Mouse (Mus musculus): ENCODE measurements at regions not wholly inside any gene's neighbourhood (a gene's known extent, or its start where the extent isn't known, plus 50 kb on each side); places are given as distances from the start of the nearest gene placed in this dataset.

GRCm38 (mm10) chr19:14343890-14344289 is 254.0 kb downstream of the Tle4 start:
- no peak for DNase-seq (ENCODE audit: low spot score in 2 of 2)

GRCm38 (mm10) chr19:14344467-14344866 is 253.4 kb downstream of the Tle4 start:
- no peak for DNase-seq (ENCODE audit: low spot score in 2 of 2)

- DNase-seq (ENCODE audit: low spot score in 2 of 2), result no peak
Observed at GRCm38 (mm10) chr19:14347026-14347425, 250.8 kb downstream of the Tle4 start.

- DNase-seq (ENCODE audit: low spot score in 2 of 2), result no peak
Observed at GRCm38 (mm10) chr19:14347429-14347828, 250.4 kb downstream of the Tle4 start.

- DNase-seq (ENCODE audit: low spot score in 2 of 2), result no peak
Observed at GRCm38 (mm10) chr19:14349753-14350152, 248.1 kb downstream of the Tle4 start.

- DNase-seq (ENCODE audit: low spot score in 2 of 2), result no peak
Observed at GRCm38 (mm10) chr19:14351728-14352340, 246.0 kb downstream of the Tle4 start.

- no peak for DNase-seq (ENCODE audit: low spot score in 2 of 2)
Observed at GRCm38 (mm10) chr19:14352551-14352950, 245.3 kb downstream of the Tle4 start.

GRCm38 (mm10) chr19:14353151-14353550 is 244.7 kb downstream of the Tle4 start:
- no peak for DNase-seq (ENCODE audit: low spot score in 2 of 2)

GRCm38 (mm10) chr19:14355128-14355527 is 242.7 kb downstream of the Tle4 start:
- DNase-seq (ENCODE audit: low spot score in 2 of 2), result no peak

GRCm38 (mm10) chr19:14355946-14356345 is 241.9 kb downstream of the Tle4 start:
- DNase-seq (ENCODE audit: low spot score in 2 of 2), result no peak

- no peak for DNase-seq (ENCODE audit: low spot score in 2 of 2)
Observed at GRCm38 (mm10) chr19:14360611-14361010, 237.2 kb downstream of the Tle4 start.

GRCm38 (mm10) chr19:14369098-14369604 is 228.7 kb downstream of the Tle4 start:
- no peak for DNase-seq (ENCODE audit: low spot score in 2 of 2)

- no peak for DNase-seq (ENCODE audit: low spot score in 2 of 2)
Observed at GRCm38 (mm10) chr19:14371360-14371759, 226.5 kb downstream of the Tle4 start.

GRCm38 (mm10) chr19:14373996-14374395 is 223.9 kb downstream of the Tle4 start:
- DNase-seq (ENCODE audit: low spot score in 2 of 2), result no peak

- no peak for DNase-seq (ENCODE audit: low spot score in 2 of 2)
Observed at GRCm38 (mm10) chr19:14380898-14381297, 217.0 kb downstream of the Tle4 start.

- DNase-seq (ENCODE audit: low spot score in 2 of 2), result no peak
Observed at GRCm38 (mm10) chr19:14387796-14388195, 210.1 kb downstream of the Tle4 start.

GRCm38 (mm10) chr19:14388539-14388938 is 209.3 kb downstream of the Tle4 start:
- no peak for DNase-seq (ENCODE audit: low spot score in 2 of 2)

- no peak for DNase-seq (ENCODE audit: low spot score in 2 of 2)
Observed at GRCm38 (mm10) chr19:14389881-14390837, 207.7 kb downstream of the Tle4 start.

- DNase-seq (ENCODE audit: low spot score in 2 of 2), result no peak
Observed at GRCm38 (mm10) chr19:14390914-14391313, 206.9 kb downstream of the Tle4 start.

All from urinary bladder, postnatal 4 days (tissue).